Comparison of ENCODE assay signal across 32 mouse cellular contexts in genomic region chr7:64663600-64663999, GRCm38 (mm10).
"Had no signal": no experiment of that assay in that cellular context is flagged by ENCODE, and none has a peak within 500 bp of the region (broad histone marks: within the 10 kb centered on the region; RNA-seq: fewer than 3 reads in every experiment).

No protein-coding gene starts in this region.

- ATAC-seq: liver, embryonic 12.5 days; liver, postnatal 0 days; lung, postnatal 0 days; midbrain, embryonic 13.5 days; midbrain, embryonic 15.5 days; midbrain, embryonic 16.5 days had no signal

- H3K4me3 ChIP-seq: limb, embryonic 10.5 days; limb, embryonic 12.5 days; limb, embryonic 13.5 days; limb, embryonic 15.5 days; liver, embryonic 12.5 days; liver, embryonic 13.5 days; liver, embryonic 15.5 days; lung, embryonic 15.5 days; megakaryocyte, embryonic 14.5 days; midbrain, embryonic 10.5 days; midbrain, embryonic 12.5 days; midbrain, embryonic 13.5 days; midbrain, embryonic 15.5 days; myocyte; neural tube, embryonic 12.5 days had no signal

- H3K4me2 ChIP-seq: limb, embryonic 12.5 days; limb, embryonic 13.5 days; limb, embryonic 15.5 days; liver, embryonic 11.5 days; liver, embryonic 12.5 days; liver, embryonic 13.5 days; liver, embryonic 15.5 days; lung, embryonic 14.5 days; lung, embryonic 15.5 days; midbrain, embryonic 11.5 days; midbrain, embryonic 12.5 days; midbrain, embryonic 13.5 days; midbrain, embryonic 15.5 days; neural tube, embryonic 12.5 days had no signal

- H3K27ac ChIP-seq: limb, embryonic 10.5 days; limb, embryonic 12.5 days; limb, embryonic 13.5 days; limb, embryonic 15.5 days; liver, embryonic 12.5 days; liver, embryonic 13.5 days; liver, embryonic 14.5 days; liver, embryonic 15.5 days; lung, embryonic 15.5 days; macrophage; midbrain, embryonic 10.5 days; midbrain, embryonic 12.5 days; midbrain, embryonic 13.5 days; midbrain, embryonic 15.5 days; neural tube, embryonic 12.5 days had no signal

- H3K27me3 ChIP-seq: limb, embryonic 12.5 days; limb, embryonic 13.5 days; limb, embryonic 15.5 days; liver, embryonic 12.5 days; liver, embryonic 13.5 days; liver, embryonic 15.5 days; lung, embryonic 15.5 days; megakaryocyte, embryonic 14.5 days; midbrain, embryonic 12.5 days; midbrain, embryonic 13.5 days; midbrain, embryonic 15.5 days; neural tube, embryonic 12.5 days had no signal

- H3K9ac ChIP-seq: limb, embryonic 12.5 days; limb, embryonic 13.5 days; limb, embryonic 15.5 days; liver, embryonic 12.5 days; liver, embryonic 13.5 days; liver, embryonic 14.5 days; liver, embryonic 15.5 days; liver, postnatal 0 days; lung, embryonic 14.5 days; lung, embryonic 15.5 days; midbrain, embryonic 12.5 days; midbrain, embryonic 13.5 days; midbrain, embryonic 15.5 days; neural tube, embryonic 12.5 days had no signal

- DNase-seq: left cerebral cortex, postnatal 4 days; liver; liver, embryonic 13.5 days; liver, postnatal 0 days; lung, adult 18-20 months; lung, adult 2 months; lung, embryonic 14.5 days; lung, postnatal 10 days; lung, postnatal 14 days; lung, postnatal 36 days; lung, postnatal 4 days; midbrain, embryonic 14.5 days had no signal

- H3K9me3 ChIP-seq: limb, embryonic 10.5 days; limb, embryonic 12.5 days; limb, embryonic 13.5 days; limb, embryonic 15.5 days; liver, embryonic 13.5 days; liver, embryonic 15.5 days; lung, embryonic 15.5 days; midbrain, embryonic 10.5 days; midbrain, embryonic 12.5 days; midbrain, embryonic 13.5 days; midbrain, embryonic 15.5 days; neural tube, embryonic 12.5 days had no signal

- H3K4me1 ChIP-seq: limb, embryonic 10.5 days; limb, embryonic 12.5 days; limb, embryonic 13.5 days; limb, embryonic 15.5 days; liver, embryonic 12.5 days; liver, embryonic 13.5 days; liver, embryonic 15.5 days; megakaryocyte, embryonic 14.5 days; midbrain, embryonic 10.5 days; midbrain, embryonic 12.5 days; midbrain, embryonic 15.5 days had no signal

- H3K36me3 ChIP-seq: limb, embryonic 10.5 days; limb, embryonic 12.5 days; limb, embryonic 13.5 days; limb, embryonic 15.5 days; liver, embryonic 12.5 days; liver, embryonic 13.5 days; liver, embryonic 15.5 days; lung, embryonic 15.5 days; midbrain, embryonic 10.5 days; midbrain, embryonic 12.5 days; midbrain, embryonic 13.5 days; midbrain, embryonic 15.5 days; neural tube, embryonic 12.5 days had no signal
